Mouse (Mus musculus) MN1 (cell line): Measurements from ENCODE around the gene Shisa3.
A peak's percentile ranks its signal among the peaks of the same experiment; 100 is the strongest.

ENCODE experiments used
- DNase-seq: peaks from one replicate; pipeline ENCODE4 v3.0.0-alpha.2; 2016; ENCODE audit warnings: low spot score

The Shisa3 gene

DNA sequence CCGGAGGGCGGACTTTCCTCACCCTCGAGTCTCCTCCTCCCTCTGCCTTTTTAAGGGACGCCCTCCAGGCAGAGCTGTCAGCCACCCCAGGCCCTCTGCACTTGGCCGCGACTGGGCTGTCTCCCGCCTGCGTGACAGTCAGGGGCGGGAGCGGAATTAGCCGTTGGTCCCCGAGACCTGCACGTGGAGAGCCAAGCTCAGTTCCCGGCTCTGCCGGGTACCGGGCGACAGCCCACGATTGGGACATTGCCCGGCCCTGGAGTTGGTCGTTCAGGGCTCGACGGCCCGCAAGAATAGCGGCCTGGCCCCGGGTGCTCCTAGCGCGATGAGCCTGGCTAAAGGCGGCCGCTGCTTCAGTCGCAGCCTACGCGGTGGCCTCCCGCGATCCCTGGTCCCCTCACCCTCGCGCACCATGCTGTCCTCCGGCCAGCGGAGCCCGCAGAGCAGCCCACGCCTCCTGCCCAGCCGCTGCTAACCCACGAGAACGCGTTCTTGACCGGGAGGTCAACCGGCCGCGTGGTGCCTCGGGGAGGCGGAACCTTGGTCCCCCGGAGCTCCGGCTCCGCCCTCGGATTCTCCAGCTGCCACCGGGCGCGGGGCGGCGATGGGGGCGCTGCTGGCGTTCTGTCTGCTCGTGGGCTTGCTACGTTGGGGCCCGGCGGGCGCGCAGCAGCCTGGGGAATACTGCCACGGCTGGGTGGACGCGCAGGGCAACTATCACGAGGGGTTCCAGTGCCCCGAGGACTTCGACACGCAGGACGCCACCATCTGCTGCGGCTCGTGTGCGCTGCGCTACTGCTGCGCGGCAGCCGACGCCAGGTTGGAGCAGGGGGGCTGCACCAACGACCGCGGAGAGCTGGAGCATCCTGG, at the start of gene Shisa3:
TSS of gene Shisa3 (plus strand) at position 79 of the 870 bp plus-strand sequence.
- DNase-seq = peak; percentile 74

DNA sequence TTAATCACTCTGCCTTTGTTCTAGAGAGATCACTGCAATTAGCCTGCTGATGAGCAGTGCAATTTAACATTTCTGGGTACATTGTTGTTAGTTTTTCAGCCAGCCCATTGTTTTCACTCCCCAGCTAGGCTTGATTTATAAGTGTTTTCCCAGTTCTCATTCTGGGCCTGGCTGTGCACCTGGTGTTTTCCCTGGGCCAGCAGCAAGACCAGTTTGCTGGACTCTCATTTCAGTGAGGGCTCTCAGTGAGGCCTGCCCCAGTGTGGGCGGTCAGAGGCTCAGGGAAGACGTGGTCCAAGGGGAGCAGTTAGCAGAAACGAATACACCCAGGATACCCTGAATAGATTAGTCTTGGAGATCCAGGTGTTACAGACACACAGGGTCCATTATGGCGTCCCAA, 49.0 kb upstream of the Shisa3 start:
- no peak for DNase-seq

DNA sequence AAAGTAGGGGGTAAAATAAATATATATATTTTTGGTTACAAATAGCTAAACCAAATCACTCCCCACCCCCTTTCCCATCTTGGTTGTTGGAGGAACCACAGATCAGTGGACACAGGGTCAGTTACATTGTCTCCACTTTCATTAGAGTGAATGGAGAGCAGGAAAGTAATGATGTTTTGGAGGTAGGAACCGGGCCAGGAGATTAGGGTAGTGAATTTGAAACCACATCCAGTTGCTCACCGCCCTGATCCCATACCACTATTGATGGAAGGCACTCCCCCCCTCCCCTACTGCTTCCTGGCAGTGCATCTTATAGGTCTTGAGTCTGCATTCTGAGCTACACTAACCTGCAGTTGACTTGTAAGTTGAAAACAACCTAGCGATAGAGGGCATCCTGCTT, 48.6 kb upstream of the Shisa3 start:
- no peak for DNase-seq

DNA sequence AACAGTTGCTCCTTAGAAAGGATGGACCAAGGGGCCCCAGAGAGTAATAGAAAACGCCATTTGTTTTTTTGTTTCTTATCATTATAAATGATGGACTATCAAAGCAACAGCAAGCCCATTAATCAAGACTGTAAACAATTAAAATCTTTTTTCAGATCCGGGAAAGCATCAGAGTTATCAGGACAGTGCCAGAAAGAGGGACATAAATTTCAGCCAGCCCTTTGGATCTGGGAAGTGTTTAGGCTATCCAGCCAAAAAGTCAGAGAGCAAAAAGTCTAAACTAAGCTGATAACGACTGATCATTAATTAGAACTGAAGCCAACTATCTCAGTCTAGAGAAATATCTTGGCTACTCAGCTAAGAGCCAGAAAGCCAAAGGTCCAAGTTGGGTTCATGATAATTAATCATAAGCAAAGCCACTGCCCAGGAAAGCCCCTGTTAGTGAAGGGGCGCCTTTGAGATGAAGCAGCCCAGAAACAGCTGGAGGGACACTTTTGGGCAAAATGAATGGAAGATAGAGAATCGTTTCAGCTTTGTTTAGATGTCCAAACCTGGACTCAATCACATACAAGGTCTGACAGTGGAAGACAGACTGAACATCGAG, 35.0 kb upstream of the Shisa3 start:
- no peak for DNase-seq

DNA sequence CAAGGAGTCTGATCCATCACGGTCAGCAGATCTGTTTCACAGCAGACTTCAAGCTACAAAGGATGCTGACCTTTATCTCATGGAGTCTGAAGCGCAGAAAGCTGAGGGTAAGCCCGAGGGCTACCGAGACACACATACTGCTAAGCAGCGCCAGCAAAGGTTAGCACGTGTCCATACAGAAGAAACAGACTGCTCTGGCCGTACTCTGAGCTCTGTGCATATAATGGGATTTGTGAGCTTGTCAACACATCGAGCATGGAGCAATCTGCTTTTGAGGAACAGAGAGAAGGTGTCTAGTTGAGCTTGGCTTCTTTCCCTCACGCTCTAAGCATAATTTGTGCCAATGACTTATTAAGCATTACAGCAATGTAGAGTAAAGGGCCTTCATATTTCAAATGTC, 33.6 kb upstream of the Shisa3 start:
- no peak for DNase-seq

DNA sequence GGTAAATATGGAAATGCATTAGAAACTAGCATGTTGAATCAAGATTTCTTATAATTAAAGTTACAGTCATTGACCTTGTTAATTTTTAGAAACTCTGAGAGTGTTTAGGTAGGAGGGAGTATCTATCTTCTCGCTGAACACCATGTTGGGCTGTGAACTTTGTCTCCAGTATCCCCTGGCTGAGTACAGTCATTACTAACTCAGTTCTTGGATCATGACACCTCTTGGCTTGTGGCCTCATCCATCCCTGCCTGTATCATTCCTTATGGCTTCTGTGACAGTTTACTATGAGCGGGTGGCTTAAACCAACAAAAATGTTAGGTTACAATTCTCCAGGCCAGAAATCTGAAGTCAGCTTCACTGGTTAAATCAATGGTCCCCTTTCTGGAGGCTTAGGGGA, 32.0 kb upstream of the Shisa3 start:
- no peak for DNase-seq

DNA sequence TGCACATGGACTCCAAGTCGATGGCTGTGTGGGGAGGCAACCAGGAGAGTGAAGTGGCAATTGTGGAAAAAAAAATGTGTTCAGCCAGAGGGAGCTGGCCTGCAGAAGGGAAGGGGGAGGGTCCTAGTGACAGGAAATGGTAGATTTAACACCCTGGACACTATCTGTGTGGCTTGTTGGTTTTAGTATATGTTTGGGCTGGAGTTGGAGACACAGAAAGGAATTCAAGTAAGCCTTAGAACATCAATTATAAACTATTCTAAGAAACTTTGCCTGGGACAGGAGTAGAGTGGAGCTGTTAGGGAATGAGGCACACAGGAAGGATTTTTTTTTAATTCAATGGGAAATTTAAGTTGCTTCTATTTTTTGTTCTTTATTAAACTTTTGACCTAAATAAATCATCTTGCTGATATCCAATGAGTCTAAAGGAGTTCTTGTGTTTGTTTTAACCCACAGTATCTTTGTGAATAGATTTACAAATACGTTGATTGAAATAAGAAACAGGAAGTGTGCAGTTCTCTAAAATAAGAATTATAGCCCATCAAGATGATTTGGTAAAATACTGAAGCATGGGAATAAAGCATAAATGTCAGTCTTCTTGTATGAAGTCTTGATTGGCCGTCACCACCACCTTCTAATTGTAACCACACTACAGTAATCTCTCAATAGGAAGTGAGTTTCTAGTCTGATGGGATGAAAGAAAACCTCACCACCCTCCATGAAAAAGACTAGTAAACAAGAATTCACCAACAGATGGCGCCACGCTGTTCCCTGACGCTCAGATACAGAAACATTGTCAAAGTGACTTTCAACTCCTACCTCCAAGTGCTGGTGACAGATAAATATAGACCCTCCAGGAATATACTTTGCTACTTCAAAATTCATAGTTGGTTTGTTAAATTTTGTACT, 27.7 kb upstream of the Shisa3 start:
- no peak for DNase-seq

DNA sequence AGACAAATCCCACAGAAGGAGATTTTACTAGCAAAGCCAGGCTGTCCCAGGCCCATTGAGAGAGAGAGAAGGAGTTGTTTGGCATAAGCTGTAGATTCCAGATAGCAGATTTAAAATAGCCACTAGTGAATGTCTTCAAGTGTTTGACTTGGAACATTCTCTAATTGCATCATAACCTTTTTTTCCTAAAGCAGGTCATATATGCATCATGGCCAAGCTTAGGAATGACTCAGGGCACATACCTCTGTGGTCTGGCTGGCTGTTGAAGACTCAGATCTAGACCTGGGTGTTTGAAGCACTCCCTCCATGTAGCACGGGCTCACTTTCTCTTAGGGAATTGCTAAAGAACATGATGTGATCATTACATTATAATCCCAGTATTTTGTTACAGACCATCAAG, 12.6 kb upstream of the Shisa3 start:
- DNase-seq = no peak

DNA sequence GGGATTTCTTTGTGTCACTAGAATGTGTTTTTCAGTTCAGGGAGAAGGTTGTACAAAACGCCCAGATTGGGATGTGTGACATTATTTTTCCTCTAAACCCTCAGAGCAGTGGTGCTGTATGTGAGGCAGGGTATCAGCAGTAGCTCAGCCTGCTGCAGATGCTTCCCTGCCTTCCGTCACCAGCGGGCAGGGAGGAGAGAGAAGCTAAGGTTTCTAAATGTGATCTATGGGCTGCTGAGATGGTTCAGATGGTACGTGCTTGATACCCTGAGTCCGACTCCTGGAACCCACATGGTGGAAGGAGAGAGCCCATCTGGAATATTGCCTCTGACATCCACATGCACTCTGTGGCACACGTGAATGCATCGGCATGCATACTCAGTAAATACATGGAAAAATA, 12.1 kb upstream of the Shisa3 start:
- no peak for DNase-seq

DNA sequence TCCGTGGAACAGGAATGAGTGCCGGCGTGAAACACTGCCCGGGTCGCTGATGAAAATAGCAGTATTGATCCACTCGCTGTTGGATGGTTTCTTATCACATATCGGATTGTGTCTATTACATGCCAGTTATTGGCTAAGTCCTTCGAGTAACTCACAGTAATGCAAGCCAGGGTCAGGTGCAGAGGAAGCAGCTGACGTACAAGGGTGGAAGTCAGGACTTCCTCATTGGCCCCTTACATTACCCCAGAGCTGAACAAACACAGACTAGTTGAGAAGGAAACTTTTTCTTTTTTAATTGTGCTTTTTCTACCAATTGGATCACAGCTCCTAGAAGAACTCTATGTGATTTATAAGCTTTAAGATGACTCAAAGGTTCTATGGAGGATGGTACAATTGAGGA, 7.7 kb upstream of the Shisa3 start:
- DNase-seq = no peak

DNA sequence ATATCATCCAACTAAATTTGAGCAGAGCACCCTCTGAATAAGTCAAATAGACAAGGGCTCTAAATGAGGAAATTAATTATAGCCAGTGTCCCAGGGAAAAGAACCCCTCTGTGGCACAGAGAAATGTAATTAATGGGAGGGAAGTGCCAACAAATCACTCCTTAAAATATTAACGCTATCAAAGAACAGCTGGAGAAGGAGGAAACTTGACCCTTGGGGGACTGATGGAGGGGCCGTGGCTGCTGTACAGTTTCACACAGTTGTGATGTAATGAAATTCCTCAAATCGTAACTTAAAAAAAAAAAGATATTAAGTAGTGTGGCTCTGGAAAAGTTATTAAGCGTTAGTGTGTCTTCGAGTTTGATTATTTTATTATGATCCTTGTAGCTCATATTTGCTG, 1.7 kb upstream of the Shisa3 start:
- no peak for DNase-seq

DNA sequence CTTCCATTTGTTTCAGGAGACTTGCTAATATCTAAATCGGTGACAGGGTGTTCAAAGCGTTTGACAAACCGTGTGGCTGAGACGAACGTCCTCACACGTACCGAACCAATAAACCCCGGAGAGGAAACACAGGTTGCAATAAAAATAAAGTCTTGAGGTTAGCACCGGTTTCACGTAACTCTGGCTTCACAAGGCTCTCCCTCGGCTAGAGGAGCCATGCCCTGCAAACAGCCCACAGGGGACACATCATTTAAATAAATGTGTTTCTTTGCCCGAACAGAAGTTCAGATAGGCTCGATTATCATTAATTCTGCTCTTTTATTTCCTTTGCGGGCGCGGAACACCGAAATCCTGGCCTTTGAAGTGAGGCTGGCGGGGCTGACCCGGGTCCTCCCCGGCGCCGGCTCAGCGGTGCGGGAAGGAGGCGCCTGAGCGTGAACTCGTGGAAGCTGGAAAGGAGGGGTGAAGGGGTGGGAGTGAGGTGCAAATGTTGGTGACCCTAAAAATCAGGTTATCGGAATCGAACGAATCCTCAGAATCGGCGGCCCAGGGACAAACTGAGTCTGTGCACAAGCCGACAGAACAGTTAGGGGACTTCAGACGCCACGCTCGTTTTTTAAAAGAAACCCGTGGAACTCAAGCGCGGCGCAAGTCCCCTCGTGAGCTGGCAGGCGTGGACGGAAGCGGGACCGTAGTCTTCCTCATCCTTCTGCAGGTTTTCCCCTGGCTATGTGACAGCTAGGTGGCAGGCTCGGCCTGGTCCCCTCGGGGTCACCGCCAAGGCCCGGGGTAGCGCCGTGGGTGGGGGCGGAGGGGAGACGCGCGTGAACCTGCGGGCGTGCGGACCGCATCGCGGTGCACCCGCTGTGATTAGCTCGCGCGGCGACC, 522 bp upstream of the Shisa3 start:
- peak; percentile 21 for DNase-seq

DNA sequence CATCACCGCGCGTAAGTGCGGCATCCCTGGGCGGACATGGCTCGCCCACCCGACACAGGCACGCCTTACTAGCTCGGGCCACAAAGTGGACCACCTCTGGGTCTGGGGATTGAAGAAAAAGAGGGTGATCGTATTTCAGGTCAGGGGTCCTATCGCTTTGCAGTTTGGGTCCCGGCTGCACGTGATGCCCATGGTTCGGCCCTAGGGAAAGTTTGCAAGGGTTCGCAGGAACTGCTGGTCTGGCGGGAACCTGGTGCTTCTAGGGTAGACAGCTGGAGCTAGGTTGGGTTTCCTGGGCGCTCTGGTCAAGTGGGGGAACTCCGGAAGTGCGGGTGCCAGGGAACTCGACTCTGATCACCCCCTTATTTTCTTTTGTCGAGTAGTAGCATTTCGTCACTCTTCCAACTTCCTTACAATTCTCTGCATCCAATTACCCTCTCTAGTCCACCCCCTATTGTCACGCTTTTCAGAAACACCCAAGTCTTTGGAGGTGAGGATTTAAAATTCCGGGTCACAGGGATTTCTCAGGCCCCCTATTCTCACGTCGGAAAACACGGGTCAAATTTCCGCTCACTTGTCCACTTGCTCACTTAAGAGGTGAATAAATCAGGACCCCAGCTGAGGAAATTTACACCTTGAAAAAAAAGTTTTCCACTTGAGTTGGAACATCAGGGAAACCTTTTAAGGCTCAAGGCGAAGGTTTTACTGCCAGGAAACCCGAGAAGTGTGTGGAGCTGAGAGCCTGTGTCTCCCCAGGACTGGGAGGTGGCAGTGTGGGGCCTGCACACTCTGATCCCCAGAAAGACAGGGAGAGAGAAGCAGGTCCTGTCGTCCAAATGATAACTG, 1.2 kb downstream of the Shisa3 start:
- DNase-seq = no peak

DNA sequence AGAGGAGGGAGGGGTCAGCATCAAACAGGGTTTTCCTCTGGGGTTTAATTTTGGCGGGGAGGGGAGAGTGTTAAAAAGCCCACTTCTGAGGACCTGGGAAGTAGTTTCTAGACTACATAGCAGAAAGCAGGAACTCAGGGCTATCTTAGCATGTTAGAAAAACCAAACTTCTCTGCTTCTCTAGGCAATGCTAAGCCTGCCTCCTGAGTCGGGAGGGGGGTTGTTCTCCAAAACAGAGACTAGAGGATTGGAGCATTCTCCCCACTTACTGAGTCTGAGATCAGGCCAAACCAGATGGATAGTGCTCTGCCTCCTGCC, 1.8 kb downstream of the Shisa3 start:
- DNase-seq = peak; percentile 20

DNA sequence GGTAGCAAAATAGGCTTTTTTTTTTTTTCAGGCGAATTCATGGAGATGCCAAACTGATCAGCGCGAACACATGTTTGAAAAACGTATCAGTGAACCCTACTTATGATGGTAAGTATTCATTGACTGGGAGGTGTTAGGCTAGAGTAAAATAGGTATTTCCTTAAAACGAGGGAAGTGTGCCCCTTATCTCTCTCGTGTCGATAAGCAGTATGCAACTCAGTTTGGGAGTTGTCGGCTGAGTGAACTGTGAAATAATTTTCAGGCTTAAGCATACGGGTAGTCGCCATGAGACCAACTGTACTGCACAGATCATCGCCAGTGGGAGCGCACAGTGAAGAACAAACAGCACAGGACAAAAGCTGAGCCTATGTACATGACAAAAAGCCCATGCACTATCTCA, 13.5 kb downstream of the Shisa3 start:
- no peak for DNase-seq

DNA sequence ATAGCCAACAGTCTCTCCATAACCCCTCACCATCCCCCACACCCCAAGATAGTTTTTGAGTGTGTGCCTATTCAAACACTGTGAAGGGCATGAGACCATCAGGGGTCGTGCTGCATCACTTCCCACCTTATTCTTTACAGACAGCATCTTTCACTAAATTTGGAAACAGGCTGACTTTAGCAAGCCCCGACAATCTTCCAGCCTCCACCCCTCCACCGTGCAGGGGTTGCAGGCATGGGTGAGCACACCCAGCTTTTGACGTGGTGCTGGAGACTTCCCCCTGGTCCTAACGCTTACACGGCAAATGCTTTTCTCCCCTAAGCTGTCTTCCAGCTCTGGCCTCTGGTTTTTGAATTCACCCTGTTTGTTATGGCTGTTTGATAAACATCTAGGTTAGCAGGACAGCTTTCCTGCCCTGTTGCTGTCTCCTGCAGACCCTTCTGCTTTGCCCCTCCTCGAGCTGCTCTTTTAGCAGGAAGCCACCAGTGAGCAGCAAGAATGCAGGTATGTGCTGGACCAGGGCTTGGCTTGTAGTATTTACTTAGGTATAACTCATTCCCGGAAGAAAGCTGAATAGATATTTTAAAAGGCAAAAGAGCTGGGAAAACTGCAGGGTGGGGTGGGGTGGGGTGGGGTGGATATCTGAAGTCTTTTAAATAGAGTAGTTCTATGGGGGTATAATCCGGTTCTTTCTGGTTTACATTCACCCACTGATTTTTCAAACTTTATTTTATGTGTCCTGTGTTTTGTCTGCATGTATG, 20.7 kb downstream of the Shisa3 start:
- DNase-seq = no peak

DNA sequence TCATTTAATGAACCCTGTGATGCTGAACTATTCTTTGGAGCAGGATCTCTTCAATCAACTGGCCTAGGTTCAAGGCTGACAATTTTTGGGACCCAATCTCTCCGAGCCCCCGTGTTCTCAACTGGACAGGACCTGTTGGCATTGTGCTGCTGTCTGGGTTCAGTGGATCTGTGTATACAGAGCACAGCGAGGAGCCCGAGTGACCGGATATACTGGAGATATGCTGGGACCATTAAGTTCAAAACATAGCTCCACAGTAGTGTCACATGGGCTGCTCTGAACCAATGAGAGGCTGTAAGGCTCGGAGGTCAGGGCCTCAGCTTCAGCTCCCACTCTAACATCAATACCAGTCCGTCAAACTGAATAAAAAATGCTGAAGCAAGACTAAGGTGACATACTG, 21.8 kb downstream of the Shisa3 start:
- DNase-seq = no peak

DNA sequence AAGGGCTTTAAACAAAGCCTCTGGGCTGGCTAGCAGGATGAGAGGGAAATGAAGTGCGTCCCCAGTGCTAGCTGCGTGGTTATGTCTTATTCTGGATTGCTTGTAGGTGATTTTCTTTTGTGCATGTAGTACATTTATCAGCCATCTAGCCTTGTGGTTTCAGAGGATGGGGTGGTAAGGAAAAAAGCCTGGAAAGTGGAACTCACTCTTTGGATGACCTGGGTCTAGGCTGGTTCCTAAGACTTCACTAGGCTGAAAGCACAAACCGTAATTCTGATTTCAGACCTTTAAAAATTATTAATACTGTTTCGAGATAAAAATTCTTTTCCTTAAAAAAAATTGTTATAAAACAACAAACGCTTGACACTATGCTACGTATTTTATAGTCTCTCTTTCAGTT, 22.2 kb downstream of the Shisa3 start:
- no peak for DNase-seq

DNA sequence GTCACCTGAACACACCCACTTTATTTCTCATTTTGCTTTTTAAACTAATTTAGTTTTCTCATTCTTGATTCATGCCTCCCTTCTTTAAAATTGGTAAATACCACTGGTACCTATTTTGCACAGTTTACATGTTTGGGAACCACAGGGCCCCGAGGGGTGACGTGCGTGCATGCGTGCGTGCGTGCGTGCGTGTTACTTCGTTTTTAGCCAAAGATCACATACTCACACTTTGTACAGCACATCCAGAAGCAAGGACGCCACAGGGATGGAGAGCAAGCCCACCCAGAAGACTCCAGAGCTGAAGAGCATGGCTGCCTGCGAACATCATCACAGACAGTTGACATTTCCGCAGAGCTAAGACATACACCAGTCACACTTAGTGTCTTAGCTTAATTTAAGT, 23.6 kb downstream of the Shisa3 start:
- DNase-seq = no peak

DNA sequence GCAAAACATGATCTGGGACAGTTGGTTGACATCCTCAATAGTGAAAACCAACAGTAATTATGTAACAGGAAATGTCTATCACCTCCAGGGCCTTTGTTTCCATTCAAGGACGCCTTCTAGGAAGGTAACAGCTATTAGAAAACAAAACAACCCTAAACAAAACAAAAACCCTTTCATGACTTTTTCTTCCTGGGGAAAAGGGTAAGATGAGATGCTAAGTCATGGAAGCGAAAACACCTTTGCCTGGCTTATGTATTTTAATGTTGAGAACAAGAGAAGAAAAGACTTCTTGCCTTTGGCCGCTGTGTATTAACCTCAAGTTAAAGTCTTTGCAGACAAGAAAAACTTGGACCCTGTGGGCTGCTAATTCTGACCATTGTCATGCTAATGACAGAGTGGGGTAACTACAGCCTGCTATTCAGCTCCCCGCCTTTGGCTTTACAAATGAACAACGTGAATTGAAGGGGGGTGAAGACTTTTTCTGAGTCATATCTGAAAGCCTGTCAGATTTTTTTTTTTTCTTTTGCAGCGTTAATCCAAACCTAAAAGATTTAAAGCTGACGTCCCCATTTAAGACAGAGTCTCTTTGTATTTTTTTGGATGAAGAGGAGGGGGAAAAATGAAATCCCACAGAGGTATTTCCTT, 25.6 kb downstream of the Shisa3 start:
- no peak for DNase-seq
